Mouse (Mus musculus): Measurements from ENCODE around the gene Ift46.

Ift46 gene

GRCm38 (mm10) chr9:44810316-44810715, 42.6 kb downstream of the Ift46 start:
- peak; percentile 50 for DNase-seq

GRCm38 (mm10) chr9:44814179-44814578, 46.5 kb downstream of the Ift46 start:
- no peak for DNase-seq

- DNase-seq, result no peak
These were observed 49.8 kb downstream of the Ift46 start for GRCm38 (mm10) chr9:44817522-44817921.

- no peak for DNase-seq
These were observed 52.5 kb downstream of the Ift46 start for GRCm38 (mm10) chr9:44819920-44820827.

- DNase-seq, result no peak
These were observed 59.0 kb downstream of the Ift46 start for GRCm38 (mm10) chr9:44826660-44827059.

- no peak for DNase-seq
These were observed 61.2 kb downstream of the Ift46 start for GRCm38 (mm10) chr9:44828944-44829343.

GRCm38 (mm10) chr9:44830506-44830905, 62.8 kb downstream of the Ift46 start:
- DNase-seq, result peak; percentile 25 to 35

GRCm38 (mm10) chr9:44832356-44832755, 64.6 kb downstream of the Ift46 start:
- peak; percentile 60 to 80 for DNase-seq

GRCm38 (mm10) chr9:44836439-44836838, 68.7 kb downstream of the Ift46 start:
- peak; percentile 62 to 85 for DNase-seq

GRCm38 (mm10) chr9:44841241-44841640, 73.5 kb downstream of the Ift46 start:
- DNase-seq, result peak; percentile 41 to 55
